Mouse (Mus musculus): ENCODE data around the gene Chchd1.
"Not testable (repeated sequence)": the region's sequence is repeated elsewhere in the genome, so short reads cannot be mapped to it uniquely, and the experiment has no call there.

Gene Chchd1

GRCm38 (mm10) chr14:20689009-20689408 lies 13.8 kb upstream of the Chchd1 start:
- DNase-seq (ENCODE audit: low spot score in 2 of 2), result no peak

- DNase-seq (ENCODE audit: low spot score in 2 of 2), result no peak
Observed at GRCm38 (mm10) chr14:20691772-20692171, 11.0 kb upstream of the Chchd1 start.

GRCm38 (mm10) chr14:20693589-20694101 lies 9.2 kb upstream of the Chchd1 start:
- no peak for DNase-seq (ENCODE audit: low spot score in 2 of 2)

GRCm38 (mm10) chr14:20694185-20694883 lies 8.5 kb upstream of the Chchd1 start:
- DNase-seq (ENCODE audit: low spot score in 2 of 2), result no peak

GRCm38 (mm10) chr14:20694884-20695760 lies 7.7 kb upstream of the Chchd1 start, which contains the start of gene Fut11:
Gene Fut11 (plus strand): TSS chr14:20694968.
- DNase-seq (ENCODE audit: low spot score in 2 of 2), result peak; percentile 74 to 81

GRCm38 (mm10) chr14:20695761-20696520 lies 6.9 kb upstream of the Chchd1 start:
- no peak for DNase-seq (ENCODE audit: low spot score in 2 of 2)

- peak; percentile 48 to 68 for DNase-seq (ENCODE audit: low spot score in 2 of 2)
Observed at GRCm38 (mm10) chr14:20696986-20697385, 5.8 kb upstream of the Chchd1 start.

GRCm38 (mm10) chr14:20698515-20698914 lies 4.3 kb upstream of the Chchd1 start:
- DNase-seq (ENCODE audit: low spot score in 2 of 2), result no peak

- no peak for DNase-seq (ENCODE audit: low spot score in 2 of 2)
Observed at GRCm38 (mm10) chr14:20700362-20700761, 2.4 kb upstream of the Chchd1 start.

GRCm38 (mm10) chr14:20701554-20701953 lies 1.3 kb upstream of the Chchd1 start:
- DNase-seq (ENCODE audit: low spot score in 2 of 2), result no peak

- DNase-seq (ENCODE audit: low spot score in 2 of 2), result no peak
Observed at GRCm38 (mm10) chr14:20702096-20702740, 588 bp upstream of the Chchd1 start.

GRCm38 (mm10) chr14:20703461-20703860 lies 655 bp downstream of the Chchd1 start:
- not testable (repeated sequence) for DNase-seq (ENCODE audit: low spot score in 2 of 2)

- DNase-seq (ENCODE audit: low spot score in 2 of 2), result peak; percentile 87 to 88
Observed at GRCm38 (mm10) chr14:20707201-20708190, 4.7 kb downstream of the Chchd1 start, which contains the start of gene Zswim8. Gene Zswim8 (plus strand): TSS chr14:20707552.

- DNase-seq (ENCODE audit: low spot score in 2 of 2), result no peak
Observed at GRCm38 (mm10) chr14:20708239-20708638, 5.4 kb downstream of the Chchd1 start.

GRCm38 (mm10) chr14:20713832-20714231 lies 11.0 kb downstream of the Chchd1 start:
- no peak for DNase-seq (ENCODE audit: low spot score in 2 of 2)

- DNase-seq (ENCODE audit: low spot score in 2 of 2), result no peak
Observed at GRCm38 (mm10) chr14:20718443-20718842, 15.6 kb downstream of the Chchd1 start.

- DNase-seq (ENCODE audit: low spot score in 2 of 2), result no peak
Observed at GRCm38 (mm10) chr14:20719767-20720166, 17.0 kb downstream of the Chchd1 start.

GRCm38 (mm10) chr14:20721371-20721770 lies 18.6 kb downstream of the Chchd1 start:
- DNase-seq (ENCODE audit: low spot score in 2 of 2), result no peak

- DNase-seq (ENCODE audit: low spot score in 2 of 2), result no peak
Observed at GRCm38 (mm10) chr14:20723006-20723405, 20.2 kb downstream of the Chchd1 start.

- peak in 1 of 2 experiments; percentile 43 for DNase-seq (ENCODE audit: low spot score in 2 of 2)
Observed at GRCm38 (mm10) chr14:20724043-20724442, 21.2 kb downstream of the Chchd1 start.

Data from right cerebral cortex, postnatal 36 days (tissue).